ENCODE assay signal across 9 mouse cellular contexts in genomic region chr17:27047762-27048444, GRCm38 (mm10). TPM values are rescaled to one million over a fixed set of nuclear protein-coding genes. Genes with fewer than 3 reads are reported as not detected.
DNase-seq lines count a peak whose midpoint lies in the region; ATAC-seq and TF ChIP-seq lines count a peak whose summit lies in the region.
"Had no signal": no experiment of that assay in that cellular context is flagged by ENCODE, and none has a peak within 500 bp of the region (broad histone marks: within the 10 kb centered on the region; RNA-seq: fewer than 3 reads in every experiment).

No protein-coding gene starts in this region.

- H3K27me3 ChIP-seq in heart, embryonic 12.5 days (replicated peaks), result no peaks in the 10 kb centered on the region
- no peaks in the 10 kb centered on the region for H3K27me3 ChIP-seq in midbrain, postnatal 0 days (ENCODE audit: insufficient read depth, low read length)
- H3K27me3 ChIP-seq in midbrain, embryonic 11.5 days (ENCODE audit: control insufficient read depth, insufficient read depth, low read length), result no peaks in the 10 kb centered on the region
- no peaks in the 10 kb centered on the region for H3K27me3 ChIP-seq in embryonic facial prominence, embryonic 14.5 days (replicated peaks; ENCODE audit: control insufficient read depth, insufficient read depth, low read length)
- no peaks in the 10 kb centered on the region for H3K27me3 ChIP-seq in splenic B cell, adult 2 months (ENCODE audit: control insufficient read depth, insufficient read depth, low read length, poor library complexity, severe bottlenecking)

- no peak for ATAC-seq in heart, embryonic 12.5 days (ENCODE audit: insufficient number of reproducible peaks, low FRiP score)
- ATAC-seq in midbrain, postnatal 0 days (ENCODE audit: low FRiP score), result no peak
- no peak for ATAC-seq in midbrain, embryonic 11.5 days (ENCODE audit: low FRiP score)
- ATAC-seq in embryonic facial prominence, embryonic 14.5 days (ENCODE audit: low read depth), result 0 out of 2 replicates have a peak, but pooled peaks have one; percentile 19

- peaks cover 25% of the 10 kb centered on the region for H3K4me1 ChIP-seq in heart, embryonic 12.5 days (replicated peaks)
- no peaks in the 10 kb centered on the region for H3K4me1 ChIP-seq in midbrain, postnatal 0 days (ENCODE audit: insufficient read depth, low read length)
- H3K4me1 ChIP-seq in midbrain, embryonic 11.5 days (ENCODE audit: control insufficient read depth, insufficient read depth, low read length), result no peaks in the 10 kb centered on the region
- no peaks in the 10 kb centered on the region for H3K4me1 ChIP-seq in embryonic facial prominence, embryonic 14.5 days (ENCODE audit: control insufficient read depth, insufficient read depth, low read length)

- no peak overlapping the region for H3K4me3 ChIP-seq in heart, embryonic 12.5 days
- no peak overlapping the region for H3K4me3 ChIP-seq in midbrain, postnatal 0 days (ENCODE audit: low read depth, low read length)
- no peak overlapping the region for H3K4me3 ChIP-seq in midbrain, embryonic 11.5 days (ENCODE audit: low read depth, low read length)
- H3K4me3 ChIP-seq in embryonic facial prominence, embryonic 14.5 days (ENCODE audit: low read depth, low read length), result no peak overlapping the region

- 78% methylated on average over 14 of the region's 14 CpGs for WGBS in heart, embryonic 12.5 days
- 80% methylated on average over 14 of the region's 14 CpGs for WGBS in midbrain, postnatal 0 days
- 78% methylated on average over 14 of the region's 14 CpGs for WGBS in midbrain, embryonic 11.5 days
- WGBS in embryonic facial prominence, embryonic 14.5 days, result 59% methylated on average over 14 of the region's 14 CpGs

- H3K27ac ChIP-seq in heart, embryonic 12.5 days (ENCODE audit: poor library complexity, severe bottlenecking), result peak overlapping the region; percentile 63
- H3K27ac ChIP-seq in midbrain, postnatal 0 days (ENCODE audit: low read depth, low read length), result no peak overlapping the region
- H3K27ac ChIP-seq in midbrain, embryonic 11.5 days (ENCODE audit: low read depth, low read length), result no peak overlapping the region
- H3K27ac ChIP-seq in embryonic facial prominence, embryonic 14.5 days (replicated peaks; ENCODE audit: low read depth, low read length), result peak overlapping the region; percentile 35

- peaks cover 4% of the 10 kb centered on the region for H3K9me3 ChIP-seq in heart, embryonic 12.5 days (replicated peaks)
- no peaks in the 10 kb centered on the region for H3K9me3 ChIP-seq in midbrain, postnatal 0 days (ENCODE audit: low read length)
- no peaks in the 10 kb centered on the region for H3K9me3 ChIP-seq in midbrain, embryonic 11.5 days (ENCODE audit: control insufficient read depth, low read length)
- H3K9me3 ChIP-seq in embryonic facial prominence, embryonic 14.5 days (ENCODE audit: control insufficient read depth, low read length), result no peaks in the 10 kb centered on the region

- no peak overlapping the region for H3K9ac ChIP-seq in heart, embryonic 12.5 days
- no peak overlapping the region for H3K9ac ChIP-seq in midbrain, postnatal 0 days (replicated peaks; ENCODE audit: low read length, poor library complexity, severe bottlenecking)
- H3K9ac ChIP-seq in midbrain, embryonic 11.5 days (ENCODE audit: low read length), result no peak overlapping the region
- H3K9ac ChIP-seq in embryonic facial prominence, embryonic 14.5 days (ENCODE audit: low read depth, low read length), result no peak overlapping the region

- H3K4me2 ChIP-seq in heart, embryonic 12.5 days, result no peak overlapping the region
- no peak overlapping the region for H3K4me2 ChIP-seq in midbrain, postnatal 0 days (ENCODE audit: low read depth, low read length, poor library complexity, severe bottlenecking)
- no peak overlapping the region for H3K4me2 ChIP-seq in midbrain, embryonic 11.5 days
- H3K4me2 ChIP-seq in embryonic facial prominence, embryonic 14.5 days (ENCODE audit: low read depth, low read length), result no peak overlapping the region

- no peak for DNase-seq in heart, postnatal 10 days
- DNase-seq in midbrain, postnatal 0 days (ENCODE audit: low spot score), result no peak
- no peak for DNase-seq in midbrain, embryonic 11.5 days (ENCODE audit: low spot score, missing footprints)
- DNase-seq in embryonic facial prominence, embryonic 14.5 days (ENCODE audit: low spot score), result no peak
- DNase-seq in splenic B cell, adult 2 months (ENCODE audit: low read depth, low spot score), result peak; percentile 42
- no peak for DNase-seq in c-Kit-positive CD71-positive TER-119-positive erythroid progenitor cells, embryonic 14.5 days (ENCODE audit: low spot score)
- no peak for DNase-seq in adrenal gland, postnatal 36 days
- DNase-seq: kidney, adult 9 months had no signal

- TF ChIP-seq CTCF in midbrain, postnatal 0 days (IDR thresholded peaks at IDR 0.05), result peak; percentile 61

- intact Hi-C loops in heart, postnatal 10 days (cut with DNase I), result no loop called here

- H3K36me3 ChIP-seq in heart, embryonic 12.5 days, result no peaks in the 10 kb centered on the region
- H3K36me3 ChIP-seq in midbrain, postnatal 0 days (ENCODE audit: insufficient read depth, low read length), result no peaks in the 10 kb centered on the region
- no peaks in the 10 kb centered on the region for H3K36me3 ChIP-seq in midbrain, embryonic 11.5 days (ENCODE audit: control insufficient read depth, insufficient read depth, low read length)
- no peaks in the 10 kb centered on the region for H3K36me3 ChIP-seq in embryonic facial prominence, embryonic 14.5 days (ENCODE audit: control insufficient read depth, insufficient read depth, low read length)
- no peaks in the 10 kb centered on the region for H3K36me3 ChIP-seq in splenic B cell, adult 2 months (ENCODE audit: control insufficient read depth, insufficient read depth, low read length, poor library complexity, severe bottlenecking)

RNA-seq across cellular contexts. Expression of gene Itpr3, which starts 9.2 kb away (rescaled TPM):
- polyA plus RNA-seq in heart, embryonic 12.5 days (2016; fragmentation: Nextera tagmentation; extraction: Ambion mirVana), result 3.1 and 4.4 TPM in 2 replicates
- 1 to 10 TPM; 8.0 to 9.0 TPM for total RNA-seq in heart, postnatal 10 days (2021)
- total RNA-seq in midbrain, postnatal 0 days (2014; rRNA removed), result 4.5 and 4.7 TPM in 2 replicates
- 0.39 and 0.90 TPM in 2 replicates for polyA plus RNA-seq in midbrain, postnatal 0 days (2015; fragmentation: Nextera tagmentation; extraction: Ambion mirVana)
- 0.59 and 0.72 TPM in 2 replicates for polyA plus RNA-seq in midbrain, embryonic 11.5 days (2014; fragmentation: Nextera tagmentation; extraction: Ambion mirVana)
- polyA plus RNA-seq in embryonic facial prominence, embryonic 14.5 days (2014; fragmentation: Nextera tagmentation; extraction: Ambion mirVana), result 5.0 and 5.5 TPM in 2 replicates
- total RNA-seq in adrenal gland, postnatal 36 days (2021), result 1 to 10 TPM; 5.9 to 6.3 TPM

RNA-seq across cellular contexts. Expression of gene Bak1, which starts 19.1 kb away (rescaled TPM):
- 4.3 and 5.8 TPM in 2 replicates for polyA plus RNA-seq in heart, embryonic 12.5 days (2016; fragmentation: Nextera tagmentation; extraction: Ambion mirVana)
- total RNA-seq in heart, postnatal 10 days (2021), result 10 to 100 TPM; 40.4 to 43.2 TPM
- total RNA-seq in midbrain, postnatal 0 days (2014; rRNA removed), result 57.3 and 82.4 TPM in 2 replicates
- 3.9 and 5.3 TPM in 2 replicates for polyA plus RNA-seq in midbrain, postnatal 0 days (2015; fragmentation: Nextera tagmentation; extraction: Ambion mirVana)
- 8.0 and 8.9 TPM in 2 replicates for polyA plus RNA-seq in midbrain, embryonic 11.5 days (2014; fragmentation: Nextera tagmentation; extraction: Ambion mirVana)
- polyA plus RNA-seq in embryonic facial prominence, embryonic 14.5 days (2014; fragmentation: Nextera tagmentation; extraction: Ambion mirVana), result 9.0 and 9.8 TPM in 2 replicates
- 10 to 100 TPM; 29.3 to 42.4 TPM for total RNA-seq in adrenal gland, postnatal 36 days (2021)

Comparison
In these comparisons a context has a peak if more than half of its experiments do, and no peak if none do; other contexts are left out.
1. H3K27ac ChIP-seq: peak in heart, embryonic 12.5 days (single experiment) and embryonic facial prominence, embryonic 14.5 days (single experiment); none in midbrain, postnatal 0 days (single experiment) and midbrain, embryonic 11.5 days (single experiment).